Mouse (Mus musculus) left cerebral cortex, postnatal 10 days (tissue): ENCODE measurements at regions not wholly inside any gene's neighbourhood (a gene's known extent, or its start where the extent isn't known, plus 50 kb on each side); places are given as distances from the start of the nearest gene placed in this dataset.
"Not testable (repeated sequence)": the region's sequence is repeated elsewhere in the genome, so short reads cannot be mapped to it uniquely, and the experiment has no call there.

ENCODE experiments used
- DNase-seq, 2 experiments: peaks; one replicate each; pipeline ENCODE4 v3.0.0; 2021 to 2022; ENCODE audit warnings: low spot score in 2 of 2, mixed read lengths in 1 of 2; ENCODE audit errors: extremely low spot score in 1 of 2
- intact Hi-C: fragments of 180-260 bp; cut with DNase I; formaldehyde crosslinking; loops from one replicate; pipeline ENCODE4 v1.15.1; 2025

DNA sequence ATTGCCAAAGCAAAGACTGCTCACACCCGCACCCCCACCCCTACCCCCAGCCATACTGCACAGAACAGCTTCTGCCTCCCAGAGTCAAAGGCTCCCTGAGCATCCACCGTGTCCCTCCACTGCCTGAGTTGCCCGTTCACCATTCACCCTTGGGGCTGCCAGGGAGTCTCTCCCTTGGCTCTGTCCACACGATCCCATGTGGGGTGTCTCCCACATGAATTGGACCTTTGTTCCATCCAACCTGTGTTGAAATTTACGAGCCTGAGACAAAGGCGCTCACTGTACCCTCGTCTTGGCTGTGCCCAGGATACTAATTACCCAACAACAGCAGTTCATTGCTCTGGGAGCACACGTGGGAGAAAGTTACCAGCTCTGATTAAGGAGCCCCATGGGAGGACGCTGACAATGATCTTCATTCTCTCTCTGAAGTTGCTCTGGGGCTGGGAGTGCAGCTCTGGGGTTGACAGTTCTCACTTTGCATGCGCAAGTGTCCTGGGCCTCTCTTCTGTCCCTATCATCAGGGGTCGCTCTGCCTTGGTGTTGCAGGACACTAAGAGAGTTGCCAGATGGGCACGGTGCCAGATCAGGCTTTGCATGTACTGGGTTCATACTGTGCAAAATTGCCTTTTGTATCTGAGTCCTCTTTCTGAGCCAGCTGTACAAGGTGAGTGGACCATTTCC lies 178.3 kb upstream of the Rgma start:
- intact Hi-C loops = no loop called here
- peak; percentile 62 to 70 for DNase-seq

DNA sequence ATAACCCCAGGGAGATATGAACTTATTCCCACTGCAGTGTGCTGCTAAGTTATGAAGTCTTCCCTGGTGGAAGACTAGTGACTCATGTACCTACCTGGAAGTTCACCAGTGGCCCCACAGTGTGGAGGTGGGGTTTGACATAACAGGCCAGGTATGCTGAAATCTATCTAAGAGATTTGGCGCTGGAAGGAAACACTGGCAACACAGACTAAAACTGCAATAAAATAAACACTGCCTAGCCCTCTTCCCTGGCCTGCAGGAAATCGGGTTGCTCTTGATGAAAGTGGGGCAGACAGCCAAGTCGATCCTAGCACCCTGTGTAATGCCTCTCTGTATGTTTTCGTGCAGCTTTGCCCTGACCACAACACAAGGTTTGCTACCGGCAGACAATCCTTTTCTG lies 177.2 kb upstream of the Rgma start:
- intact Hi-C loops = no loop called here

DNA sequence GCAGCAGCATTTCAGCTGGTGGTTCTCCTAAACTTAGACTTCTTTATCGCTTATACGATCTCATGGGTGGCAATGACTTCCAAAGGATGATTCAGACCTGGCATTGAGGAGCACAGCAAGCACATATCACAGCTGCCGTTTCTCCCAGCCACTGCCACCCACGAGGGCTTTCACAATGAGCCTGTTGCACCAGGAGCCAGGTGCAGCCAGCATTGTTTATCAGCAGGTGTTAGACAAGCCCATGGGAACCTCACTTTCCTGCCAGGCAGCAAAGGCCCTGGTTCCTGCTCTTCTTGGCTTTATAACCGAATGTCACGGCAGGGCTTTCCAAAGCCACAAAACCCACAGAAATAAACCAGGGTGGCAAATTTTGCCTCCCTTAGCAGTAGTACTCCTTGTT lies 175.3 kb upstream of the Rgma start:
- intact Hi-C loops = no loop called here
- peak in 1 of 2 experiments; percentile 11 for DNase-seq

More for the DNA sequence above, 177.2 kb upstream of the Rgma start:
- DNase-seq = no peak

DNA sequence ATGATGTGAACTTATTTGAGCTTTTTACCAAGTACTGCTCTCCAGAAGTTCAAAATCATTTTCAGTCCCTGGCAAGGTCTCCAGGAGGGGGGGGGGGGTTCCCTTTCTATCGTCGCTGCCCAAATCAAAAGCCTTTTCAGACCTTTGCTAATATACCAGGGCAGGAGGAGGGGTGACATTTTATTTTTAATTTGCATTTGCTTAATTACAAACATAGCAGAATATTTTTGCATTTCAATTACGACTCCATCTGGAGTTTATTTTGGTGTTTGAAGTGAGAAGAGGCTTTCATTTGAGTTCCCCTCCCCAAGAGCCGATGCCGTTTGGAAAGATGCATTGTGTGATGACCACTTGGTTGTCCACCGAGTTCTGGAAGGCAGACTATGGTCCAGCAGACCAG lies 174.0 kb upstream of the Rgma start:
- DNase-seq = peak in 1 of 2 experiments; percentile 14
- intact Hi-C loops = no loop called here

DNA sequence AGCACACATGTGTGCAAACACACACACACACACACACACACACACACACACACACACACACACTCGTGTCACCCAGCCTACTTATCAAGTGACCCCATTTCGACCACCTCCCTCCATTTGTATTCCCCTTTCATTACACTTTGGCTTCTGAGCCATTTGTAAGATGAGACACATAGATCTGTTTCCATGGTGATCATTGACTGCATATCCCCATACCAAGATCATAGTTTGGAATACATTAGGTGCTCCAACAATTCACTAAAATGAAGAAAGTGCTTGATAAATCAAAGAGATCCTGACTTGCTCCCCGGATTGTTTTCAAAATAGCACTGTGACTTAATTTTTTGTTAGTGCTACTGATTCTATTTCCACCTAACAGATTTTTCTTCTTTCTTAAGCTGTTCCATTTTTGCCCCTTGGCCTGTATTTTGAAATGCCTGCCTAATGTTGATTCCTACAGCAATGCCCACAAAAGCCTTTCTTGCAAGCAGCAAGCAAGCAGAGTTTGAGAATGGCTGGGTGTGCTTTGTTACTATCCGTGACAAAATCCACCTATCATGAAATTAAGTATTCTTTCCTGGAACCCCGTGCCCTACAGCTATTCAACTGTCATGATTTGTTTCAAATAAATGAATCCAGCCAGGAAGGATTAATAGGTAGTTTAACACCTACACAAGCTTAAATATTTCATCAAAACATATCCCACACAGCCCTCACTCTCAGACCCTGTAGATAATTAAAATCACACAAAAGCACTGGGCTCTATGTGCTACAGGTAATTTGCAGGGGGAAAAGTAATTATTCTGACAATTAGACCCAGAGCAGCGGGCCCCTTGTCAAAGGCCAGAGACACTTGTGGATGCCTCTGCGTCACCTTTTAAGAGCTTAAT lies 168.1 kb upstream of the Rgma start:
- no peak for DNase-seq
- intact Hi-C loops = loop anchor here (5.0 kb wide), 1 partner anchor 170 kb away; the partner anchor contains the start of gene Rgma

DNA sequence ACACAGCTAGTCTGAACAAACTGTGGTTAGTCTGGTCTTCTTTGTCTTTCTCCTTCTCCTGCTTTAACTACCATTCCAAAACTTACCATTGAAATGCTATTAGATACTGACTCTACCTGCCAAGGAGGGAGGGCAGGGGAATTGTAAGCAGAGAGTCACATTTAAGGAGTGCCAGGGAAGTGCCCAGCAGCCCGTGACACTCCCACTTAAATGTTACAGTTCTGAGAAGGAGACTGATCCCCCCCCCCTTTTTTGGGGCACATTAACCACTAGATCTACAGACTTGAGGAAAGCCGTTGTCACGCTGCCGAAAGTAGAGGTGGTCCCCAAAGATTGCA lies 166.9 kb upstream of the Rgma start:
- intact Hi-C loops = loop anchor here (5.0 kb wide), 1 partner anchor 169 kb away; the partner anchor contains the start of gene Rgma
- no peak for DNase-seq

DNA sequence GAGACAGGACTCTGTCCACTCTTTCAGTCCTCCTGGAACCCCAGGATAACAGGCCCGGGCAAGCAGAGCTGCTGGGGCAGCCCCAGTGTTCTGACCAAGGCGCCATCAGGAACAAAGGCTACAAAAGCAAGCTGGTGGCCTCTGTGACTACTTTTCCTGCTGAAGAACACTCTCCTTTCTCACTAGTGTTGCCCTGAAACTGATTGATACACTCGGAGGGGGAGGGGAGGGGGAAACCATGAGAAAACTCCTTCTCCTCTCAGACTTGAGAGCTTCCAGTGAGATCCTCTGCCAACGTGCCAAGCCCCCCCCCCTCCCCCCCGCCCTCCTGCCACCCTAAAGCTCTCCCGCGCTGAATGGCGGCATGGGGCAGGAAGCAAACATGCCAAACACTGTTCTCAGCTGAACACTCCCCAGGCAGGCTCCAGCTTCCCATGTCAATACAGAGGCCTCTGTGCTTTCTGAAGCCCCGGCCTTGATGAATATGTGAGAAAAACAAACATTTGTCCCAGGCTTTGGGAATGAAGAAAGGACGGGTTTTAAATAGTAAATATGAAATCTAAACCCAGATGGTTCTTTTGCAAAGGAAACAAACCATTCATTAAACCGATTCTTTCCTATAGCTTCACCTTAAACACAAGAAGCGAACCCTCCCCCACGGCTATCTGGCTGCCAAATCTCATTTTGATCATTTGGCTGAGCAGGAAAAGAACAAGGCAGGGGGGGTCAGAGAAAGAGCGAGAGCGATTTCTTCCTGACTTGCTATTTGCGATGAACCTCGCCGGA lies 166.3 kb upstream of the Rgma start:
- DNase-seq = peak in 1 of 2 experiments; percentile 37
- intact Hi-C loops = loop anchor here (5.0 kb wide), 1 partner anchor 168 kb away; the partner anchor contains the start of gene Rgma

DNA sequence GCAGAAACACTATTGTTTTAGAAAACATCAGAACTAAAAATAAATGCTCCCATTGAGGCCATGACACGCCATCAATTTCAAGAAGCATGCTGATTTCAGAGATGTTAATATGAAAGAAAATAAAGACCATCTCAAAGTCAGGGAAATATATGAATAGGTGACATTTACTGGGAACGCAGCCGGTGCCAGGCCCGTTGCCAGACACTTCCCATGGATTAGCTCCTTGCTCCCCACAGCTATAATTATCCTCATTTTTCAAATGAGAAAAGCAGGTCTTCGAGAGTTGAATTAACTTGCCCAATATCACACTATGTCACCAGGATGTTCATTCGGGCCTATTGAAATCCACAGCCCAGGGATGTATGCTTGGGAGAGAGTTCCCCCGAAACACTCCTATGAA lies 165.2 kb upstream of the Rgma start:
- intact Hi-C loops = no loop called here
- DNase-seq = no peak

DNA sequence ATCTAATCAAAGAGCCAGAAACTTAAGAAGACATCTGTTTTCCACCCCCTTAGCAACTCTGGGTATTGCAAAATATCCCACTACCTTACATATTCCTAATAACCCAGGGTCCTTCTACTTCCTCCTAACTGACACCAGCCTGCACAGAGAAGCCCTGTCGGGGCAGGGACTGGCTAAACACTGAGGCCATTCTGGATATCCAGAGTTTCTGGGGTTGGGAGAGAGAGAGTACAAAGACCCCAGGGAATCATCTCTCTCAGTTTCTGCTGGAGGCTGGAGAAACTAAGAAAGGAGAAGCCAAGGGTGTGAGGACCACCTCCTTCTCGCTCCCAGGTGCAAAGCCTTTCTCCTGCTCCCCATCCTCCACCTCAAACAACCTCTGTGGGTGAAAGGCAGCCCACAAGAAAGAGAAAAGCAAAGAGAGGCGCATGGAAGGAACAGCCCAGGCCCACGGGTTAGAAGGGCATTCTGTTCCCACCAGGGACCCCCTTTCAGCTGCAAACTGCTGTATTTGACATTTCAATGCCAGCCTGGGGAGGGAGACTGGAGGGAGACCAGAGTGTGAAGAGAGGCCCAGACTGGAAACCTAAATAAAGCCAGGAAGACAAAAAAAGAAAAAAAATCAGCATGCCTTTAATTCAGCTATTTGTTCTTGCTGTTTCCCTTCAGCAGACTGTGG lies 152.9 kb upstream of the Rgma start:
- no peak for DNase-seq
- intact Hi-C loops = loop anchor here (5.0 kb wide), 1 partner anchor 155 kb away; the partner anchor contains the start of gene Rgma

DNA sequence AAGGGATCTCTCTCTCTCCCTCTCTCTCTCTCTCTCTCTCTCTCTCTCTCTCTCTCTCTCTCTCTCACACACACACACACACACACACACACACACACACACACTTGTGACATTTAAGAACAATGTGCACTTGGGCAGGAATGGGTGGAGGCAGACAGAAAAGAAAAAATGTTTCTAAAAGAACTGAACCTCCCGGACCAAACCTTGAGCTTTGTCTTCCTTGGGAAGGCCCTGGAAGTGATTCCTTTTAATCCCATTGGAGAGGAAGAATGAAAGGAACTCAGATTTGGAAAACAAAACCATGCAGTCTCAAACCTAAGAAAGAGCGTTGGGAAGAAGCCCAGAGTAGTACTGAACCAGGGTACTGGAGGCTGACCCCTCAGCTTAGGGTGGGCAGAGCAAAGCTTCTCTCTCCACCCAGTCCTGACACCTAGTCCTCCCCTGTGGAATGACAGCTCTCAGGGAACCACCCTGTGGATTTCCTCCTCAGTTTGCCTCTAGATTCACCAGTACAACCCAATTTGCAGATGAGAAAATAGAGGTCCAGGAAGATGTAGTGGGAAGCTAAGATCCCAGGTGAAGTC lies 152.3 kb upstream of the Rgma start:
- intact Hi-C loops = loop anchor here (5.0 kb wide), 1 partner anchor 154 kb away; the partner anchor contains the start of gene Rgma
- no peak for DNase-seq

DNA sequence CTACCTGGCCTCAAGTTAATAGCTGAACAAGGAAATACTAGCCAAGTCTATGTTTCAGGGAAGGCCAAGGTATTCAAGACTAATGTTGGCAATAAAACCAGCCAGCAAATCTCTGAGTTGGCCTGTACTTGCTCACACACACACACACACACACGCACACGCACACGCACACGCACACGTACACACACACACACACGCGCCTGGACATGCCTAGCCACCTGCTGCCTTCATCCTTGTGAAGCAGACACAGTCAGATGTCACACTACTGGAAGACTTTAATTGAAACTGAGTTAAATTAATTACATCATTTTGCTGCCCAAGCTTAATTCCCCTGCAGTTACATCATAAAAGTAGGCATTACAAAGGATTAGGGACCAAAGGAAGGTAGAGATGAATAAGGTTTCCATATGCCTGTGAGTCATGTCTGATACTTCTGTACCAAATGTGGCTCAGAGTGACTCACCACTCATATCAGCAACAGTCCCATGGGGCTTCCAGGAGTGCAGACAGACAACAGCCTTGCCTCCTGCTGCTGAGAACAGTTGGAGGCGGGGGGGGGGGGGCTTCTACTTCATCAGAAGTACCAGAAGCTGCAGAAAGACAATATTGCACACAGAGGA lies 141.7 kb upstream of the Rgma start:
- intact Hi-C loops = no loop called here
- DNase-seq = no peak

DNA sequence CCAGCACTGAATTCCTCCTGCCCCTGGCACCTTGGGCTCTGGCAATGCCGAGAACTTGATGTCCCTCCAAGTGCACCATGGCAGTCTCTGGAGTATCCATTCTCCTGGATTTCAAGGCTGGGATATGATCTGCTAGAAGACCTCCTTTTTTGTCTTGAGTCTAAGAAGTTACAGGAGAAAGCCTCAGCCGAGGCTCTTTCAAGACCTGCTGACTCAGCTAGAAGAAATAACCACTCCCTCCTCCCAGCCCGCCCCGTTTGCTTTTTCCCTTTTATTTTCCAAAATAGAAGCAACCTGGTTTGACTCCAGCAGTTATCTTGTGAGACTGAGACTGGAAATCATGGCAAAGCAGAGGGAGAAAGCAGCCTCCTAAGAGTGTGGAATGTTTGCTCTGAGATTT lies 136.8 kb upstream of the Rgma start:
- intact Hi-C loops = no loop called here
- DNase-seq = no peak

DNA sequence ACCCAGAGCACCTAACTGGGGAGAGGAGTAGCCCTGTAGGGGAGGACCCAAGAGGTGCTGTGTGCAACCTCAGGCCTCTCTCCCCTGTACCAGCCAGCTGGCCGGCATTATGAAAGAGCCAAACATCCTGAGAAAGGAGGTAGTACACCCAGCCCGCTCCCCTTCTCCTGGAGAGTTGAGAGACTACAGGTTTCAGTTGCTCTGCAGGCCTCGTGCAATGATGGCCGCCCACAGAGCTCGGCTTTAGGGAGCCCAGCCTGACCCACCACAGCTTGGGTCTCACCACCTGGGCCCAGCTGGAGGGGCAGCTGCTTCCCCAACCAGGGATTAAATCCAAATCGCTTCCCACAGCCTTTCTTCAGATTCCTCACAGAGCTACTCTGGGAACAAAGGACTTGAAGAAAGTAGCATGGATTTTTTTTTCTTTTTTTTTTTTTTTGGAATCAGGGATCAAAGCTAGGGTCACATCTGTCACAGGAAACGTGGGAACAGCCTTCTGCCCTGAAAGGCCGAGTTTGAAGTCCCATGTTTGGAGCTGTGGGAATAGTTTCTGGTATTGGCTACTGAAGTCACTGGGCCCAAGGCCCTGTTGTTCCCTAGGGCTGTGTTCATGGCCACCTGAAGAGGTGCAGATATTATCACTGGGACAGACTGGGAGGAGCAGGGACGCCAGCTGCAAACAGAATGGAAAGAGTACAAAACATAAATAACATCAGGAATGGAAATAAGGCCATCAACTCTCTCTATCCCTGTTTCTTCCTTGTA lies 131.5 kb upstream of the Rgma start:
- peak in 1 of 2 experiments; percentile 47 for DNase-seq

DNA sequence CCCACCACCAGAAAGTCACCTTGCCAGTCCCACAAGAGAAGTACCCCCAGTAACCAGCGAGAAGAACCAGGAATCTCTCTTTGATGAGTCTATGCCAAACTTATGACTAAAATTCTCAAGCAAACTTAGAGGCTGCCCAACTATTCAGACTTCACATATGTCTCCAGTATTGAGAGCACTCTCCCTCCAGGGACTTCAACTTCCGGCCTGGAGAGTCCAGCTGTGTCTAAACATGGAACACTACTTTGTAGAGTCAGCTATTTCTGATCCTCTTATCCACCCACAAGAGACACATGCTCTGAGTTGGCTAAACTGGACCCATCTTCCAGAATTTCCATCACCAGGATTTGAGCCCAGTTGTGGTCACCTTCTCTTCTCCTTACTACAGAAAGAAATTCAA lies 129.9 kb upstream of the Rgma start:
- peak in 1 of 2 experiments; percentile 43 for DNase-seq
- intact Hi-C loops = no loop called here

More for the DNA sequence above, 131.5 kb upstream of the Rgma start:
- intact Hi-C loops = no loop called here

DNA sequence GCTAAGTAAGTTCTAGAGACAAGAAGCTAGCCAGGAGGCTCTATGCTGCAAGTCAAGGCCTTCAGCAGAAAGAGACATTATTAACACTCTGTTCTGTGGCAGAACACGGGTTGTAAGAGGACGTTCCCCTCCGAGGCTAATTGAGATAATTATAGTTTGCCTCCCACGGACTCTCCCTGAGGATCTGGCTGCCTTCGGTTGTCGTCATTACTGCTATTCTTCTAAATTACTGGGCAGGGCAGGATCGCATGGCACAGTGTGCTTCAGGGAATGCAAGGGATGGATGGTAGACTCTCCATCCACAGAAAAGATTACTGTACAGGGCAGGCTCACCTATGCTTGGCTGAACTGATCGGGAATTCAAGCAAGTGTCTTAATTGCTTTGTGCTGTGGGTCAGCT lies 124.7 kb upstream of the Rgma start:
- no peak for DNase-seq
- intact Hi-C loops = no loop called here

DNA sequence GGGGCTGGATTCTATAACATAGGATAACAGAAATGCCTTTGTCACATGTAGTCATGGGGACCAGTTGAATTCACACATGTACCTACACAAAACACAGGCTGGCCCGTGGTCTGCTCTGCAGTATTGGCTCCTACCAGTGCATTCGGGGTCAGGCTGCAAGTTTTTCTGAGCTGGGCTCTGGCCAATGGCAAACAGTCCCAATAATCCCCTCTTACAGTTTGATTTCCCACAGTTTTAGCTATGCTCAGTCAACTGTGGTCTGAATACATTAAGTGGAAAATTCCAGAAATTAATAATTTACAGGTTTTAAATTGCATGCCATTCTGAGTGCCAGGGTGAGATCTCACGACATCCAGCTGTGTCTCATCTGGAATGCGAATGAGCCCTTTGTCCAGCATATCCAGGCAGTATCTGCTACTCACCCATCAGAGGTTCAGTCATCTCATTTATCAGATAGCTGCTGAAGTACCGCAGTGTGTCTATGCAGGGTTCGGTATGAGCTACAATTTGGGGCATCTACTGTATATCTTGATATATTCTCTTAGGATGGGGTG lies 124.0 kb upstream of the Rgma start:
- DNase-seq = no peak
- intact Hi-C loops = no loop called here

DNA sequence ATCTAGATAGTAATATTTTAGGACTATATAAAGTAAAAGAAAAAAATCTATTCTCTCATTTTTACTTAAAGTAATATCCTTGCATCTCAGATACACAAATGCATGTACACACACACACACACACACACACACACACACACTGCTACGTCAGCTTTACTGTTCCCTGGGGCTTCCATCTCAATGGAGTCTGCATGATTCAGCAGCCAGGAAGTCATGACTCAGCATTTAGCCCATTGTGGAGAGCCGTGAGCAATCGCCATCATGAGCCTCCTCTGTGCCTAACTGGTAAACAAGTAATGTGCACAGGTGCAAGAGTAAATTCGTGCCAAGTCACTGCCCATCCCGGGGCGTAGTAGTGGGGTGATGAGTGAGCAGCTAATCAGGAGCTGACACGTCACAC lies 120.3 kb upstream of the Rgma start:
- DNase-seq, intact Hi-C loops: not testable (repeated sequence)
